Mouse (Mus musculus): Measurements from ENCODE around the gene Tbxa2r.

Gene Tbxa2r

DNA sequence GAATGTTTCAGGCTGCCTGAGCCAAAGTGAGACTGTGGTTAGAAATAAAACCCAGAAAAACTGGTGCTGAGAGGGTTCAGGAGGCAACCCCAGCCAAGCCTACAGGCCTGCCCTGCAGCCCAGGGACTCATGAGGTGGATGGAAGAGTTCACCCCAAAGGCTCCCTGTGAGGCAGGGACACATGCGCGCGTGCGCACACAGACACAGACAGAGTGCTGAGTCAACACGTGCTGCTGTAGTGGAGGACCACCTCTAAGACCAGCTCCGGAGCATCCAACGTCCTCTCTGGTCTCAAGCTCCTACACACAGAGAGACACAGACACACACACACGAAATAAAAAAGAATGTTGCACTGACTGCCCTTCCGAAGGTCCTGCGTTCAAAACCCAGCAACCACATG, 46.8 kb downstream of the Tbxa2r start:
- no peak for DNase-seq

GRCm38 (mm10) chr10:81376561-81377361, 48.2 kb downstream of the Tbxa2r start:
- DNase-seq, result no peak

DNA sequence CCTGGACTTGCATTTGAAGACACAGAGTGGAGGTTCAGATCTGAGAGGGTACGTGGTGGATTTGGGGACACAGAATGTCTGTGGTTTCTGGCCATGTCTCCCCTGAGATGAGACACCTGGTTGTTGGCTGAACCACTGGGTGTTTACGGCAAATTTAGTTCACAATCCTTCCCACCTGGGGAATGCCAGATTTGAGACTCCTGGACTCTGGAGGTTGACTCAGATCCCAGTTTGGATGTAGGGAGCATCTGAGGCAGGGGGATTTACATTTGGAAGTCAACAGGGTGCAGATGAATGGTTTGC, 48.8 kb downstream of the Tbxa2r start:
- no peak for DNase-seq

GRCm38 (mm10) chr10:81377793-81378552, 49.4 kb downstream of the Tbxa2r start, which contains the start of gene Fzr1:
Gene Fzr1, minus strand, starts transcription at chr10:81378516.
- no peak for DNase-seq

DNA sequence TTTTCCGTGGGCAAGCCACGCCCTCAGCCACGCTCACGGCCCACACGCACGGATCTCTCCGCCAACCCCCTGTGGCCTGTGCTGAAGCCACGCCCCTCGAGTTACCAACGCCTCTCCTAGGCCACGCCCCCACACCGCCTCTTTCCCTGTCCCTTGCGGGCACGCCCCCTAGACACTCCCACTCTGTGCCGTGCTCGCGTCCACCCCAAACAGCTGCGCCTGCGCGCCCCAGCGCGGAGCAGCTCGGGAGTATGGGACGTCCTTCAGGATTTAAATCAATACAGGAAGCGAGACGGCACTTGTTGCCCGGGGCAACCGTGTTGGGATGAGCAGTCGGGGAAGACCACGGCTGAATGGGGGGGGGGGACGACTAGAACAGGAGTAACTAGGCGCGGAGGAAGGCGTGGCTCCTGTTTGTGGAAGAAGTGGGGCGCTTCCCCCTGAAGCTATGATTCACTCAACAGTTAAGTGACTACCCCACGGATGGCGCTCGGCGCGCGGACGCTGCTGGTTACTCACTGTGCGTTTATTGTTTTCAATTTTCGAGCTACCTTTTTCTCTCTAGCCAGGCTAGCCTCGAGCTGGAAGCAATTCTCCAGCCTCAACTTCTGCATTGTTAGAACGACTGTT, 50.1 kb downstream of the Tbxa2r start:
- peak; percentile 100 for DNase-seq

- no peak for DNase-seq
Measured at GRCm38 (mm10) chr10:81379183-81379553, 50.6 kb downstream of the Tbxa2r start.

DNA sequence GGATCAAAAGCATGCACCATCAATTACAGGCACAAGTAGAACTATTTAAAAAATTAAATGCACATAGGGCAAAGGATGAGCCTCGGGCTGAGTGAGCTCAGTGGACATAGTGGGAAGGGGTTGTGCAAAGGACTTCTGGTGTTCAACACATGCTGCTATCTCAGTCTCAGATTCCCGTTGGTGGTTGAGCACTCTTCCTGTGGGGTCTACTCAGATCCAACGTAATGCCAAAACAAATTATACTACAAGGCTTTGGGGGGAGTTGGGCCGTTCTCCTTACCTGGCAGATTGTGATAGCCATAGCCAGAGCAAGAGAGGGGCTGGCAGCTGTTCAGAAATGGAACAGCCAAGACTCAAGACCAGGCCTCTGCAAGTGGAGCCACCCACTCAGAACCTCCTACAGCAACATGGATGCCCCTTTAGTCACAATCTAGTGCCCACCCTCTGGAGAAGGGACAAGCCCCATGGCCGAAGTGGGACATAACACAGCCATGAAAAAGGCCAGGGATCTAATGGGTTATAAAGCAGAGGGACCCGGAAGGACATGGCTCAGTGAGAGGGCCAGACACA, 51.4 kb downstream of the Tbxa2r start:
- no peak for DNase-seq

DNA sequence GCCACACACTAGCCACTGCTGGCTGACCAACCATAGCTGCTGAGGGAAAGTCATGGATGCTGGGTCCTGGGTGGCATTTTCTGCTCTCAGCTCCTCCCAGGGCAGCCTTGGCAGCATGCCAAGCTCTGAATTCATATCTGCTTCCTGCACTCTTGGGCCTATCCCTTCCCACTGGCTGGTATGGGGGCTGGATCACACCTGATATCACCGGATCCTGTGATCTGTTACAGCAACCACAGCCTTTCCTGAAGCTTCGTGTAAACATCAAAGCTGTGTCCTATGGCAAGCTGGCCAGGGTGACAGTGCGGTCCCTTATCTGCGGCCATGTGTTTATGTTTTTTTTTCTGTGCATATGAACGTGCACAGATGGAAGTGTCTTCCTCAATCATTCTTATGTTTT, 53.5 kb downstream of the Tbxa2r start:
- DNase-seq, result no peak

- DNase-seq, result peak; percentile 99
Measured at GRCm38 (mm10) chr10:81383802-81384604, 55.5 kb downstream of the Tbxa2r start, which contains the start of the genes Dohh and Gm48551. Gene Dohh, plus strand, starts transcription at chr10:81384428. Gene Gm48551, plus strand, starts transcription at chr10:81384466.

DNA sequence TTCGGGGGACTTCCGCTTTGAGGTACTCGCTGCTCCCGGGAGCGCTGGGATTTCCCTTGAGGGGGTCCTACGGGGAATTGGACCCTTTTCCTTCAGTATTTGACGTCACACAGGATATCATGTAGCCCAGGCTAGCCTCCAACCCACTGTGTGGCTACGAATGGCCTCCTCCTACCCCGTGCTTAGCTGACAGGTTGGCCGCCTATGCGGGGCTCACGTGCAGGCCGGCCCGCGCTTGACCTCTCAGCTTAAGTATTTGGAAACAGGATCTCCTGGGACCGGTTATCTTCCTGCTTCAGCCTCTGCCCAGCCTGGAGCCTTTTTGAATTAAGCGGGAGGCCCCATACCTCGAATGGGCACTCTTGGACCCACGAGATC, 56.1 kb downstream of the Tbxa2r start:
- DNase-seq, result no peak
